Mouse (Mus musculus) embryonic stem cell, embryonic (primary cell): ENCODE results near the gene 1700031F05Rik.
"Not testable (repeated sequence)": the region's sequence is repeated elsewhere in the genome, so short reads cannot be mapped to it uniquely, and the experiment has no call there.

Source experiments
- CTCF ChIA-PET, 4 experiments: fragments of 300-600 bp in 2 of 4; fragments of 350-600 bp in 2 of 4; sonication (Branson Sonifier 250); formaldehyde crosslinking; loops; one replicate each; lab custom pipeline; 2022; ENCODE audit warnings: inconsistent platforms in 2 of 4; lab: Charles Lee
- POLR2A ChIA-PET, 4 experiments: fragments of 300-600 bp in 2 of 4; fragments of 350-600 bp in 2 of 4; sonication (Branson Sonifier 250); formaldehyde crosslinking; loops; one replicate each; lab custom pipeline; 2022; ENCODE audit warnings: antibody characterized with exemption in 4 of 4, inconsistent platforms in 1 of 4; lab: Charles Lee

Gene 1700031F05Rik

GRCm38 (mm10) chrX:102867871-102868270 lies at the start of gene 1700031F05Rik:
TSS of gene 1700031F05Rik (minus strand) at chrX:102867971.
- ChIA-PET POLR2A (no interaction called here), CTCF (interaction anchor here in 1 of 4 experiments (0.8 to 1.2 kb wide), 2 partner anchors 349 to 363 kb away, joined by 3 read pairs; partner anchors contain the start of gene Hdac8)

GRCm38 (mm10) chrX:102914823-102915222 lies 47.1 kb upstream of the 1700031F05Rik start:
- CTCF ChIA-PET, POLR2A ChIA-PET: not testable (repeated sequence)

- CTCF ChIA-PET = interaction anchor here in 1 of 4 experiments (0.6 kb wide), 1 partner anchor 204 kb away, joined by 3 read pairs; no protein-coding TSS in a partner anchor
- POLR2A ChIA-PET = not testable (repeated sequence)
These were observed 40.8 kb upstream of the 1700031F05Rik start, which contains the start of the genes Dmrtc1a and 1700011M02Rik for GRCm38 (mm10) chrX:102908587-102908986. TSS of gene Dmrtc1a (minus strand) at chrX:102908687. TSS of gene 1700011M02Rik (plus strand) at chrX:102908905.

GRCm38 (mm10) chrX:102854516-102854915 lies 13.3 kb downstream of the 1700031F05Rik start, which contains the start of gene Dmrtc1c2:
TSS of gene Dmrtc1c2 (minus strand) at chrX:102854616.
- CTCF ChIA-PET, POLR2A ChIA-PET: not testable (repeated sequence)

GRCm38 (mm10) chrX:102812311-102812710 lies 55.5 kb downstream of the 1700031F05Rik start:
- ChIA-PET CTCF (no interaction called here), POLR2A (no interaction called here)
